Mouse (Mus musculus) cerebellum, adult 11 months (tissue): ENCODE data around the gene Tmem138.
A peak's percentile ranks its signal among the peaks of the same experiment; 100 is the strongest.

ENCODE experiments used
- DNase-seq: peaks from one replicate; pipeline ENCODE4 v3.0.0; 2022

Gene Tmem138

DNA sequence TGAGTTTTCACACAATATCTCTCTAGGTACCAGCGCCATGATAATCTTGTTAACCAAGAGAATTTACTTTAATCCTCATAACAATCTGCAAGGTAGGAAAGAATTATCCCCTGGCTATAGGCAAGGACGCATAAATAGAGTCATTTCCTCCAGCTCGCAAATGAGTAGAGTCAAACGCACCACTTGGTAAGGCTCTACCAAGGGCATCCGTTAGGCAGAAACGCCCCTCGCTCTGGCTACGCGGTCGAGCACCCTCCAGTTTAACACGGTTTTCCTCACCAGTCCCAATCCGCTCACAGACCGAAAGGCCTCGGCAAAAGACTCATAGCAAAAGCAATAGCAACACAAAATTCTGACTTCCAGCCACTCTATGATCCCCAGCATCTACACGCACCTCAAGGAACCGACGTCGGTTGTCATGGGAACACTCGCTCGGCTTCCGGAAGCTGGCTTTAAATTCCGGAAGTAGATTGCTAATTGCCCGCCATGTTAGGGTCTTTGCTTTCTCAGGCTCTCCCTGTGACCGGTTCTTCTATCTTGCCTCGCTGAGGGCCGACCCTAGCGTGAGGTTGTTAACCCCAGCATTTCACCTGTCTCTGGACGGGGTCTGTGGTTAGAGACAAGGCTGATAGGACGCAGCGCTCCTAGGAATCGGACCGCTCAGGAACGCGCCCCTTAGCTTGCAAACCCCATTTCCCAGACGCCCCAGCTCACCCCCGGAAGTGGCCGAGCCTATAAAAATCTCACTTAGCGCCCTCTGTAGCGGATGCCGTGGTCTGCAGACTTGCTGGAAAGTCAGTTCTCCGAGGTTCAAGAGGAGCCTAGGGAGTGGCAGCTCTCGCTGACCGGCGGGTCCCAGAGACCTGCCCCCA, at the start of gene Tmem138, which contains the start of gene Cyb561a3:
Gene Tmem138 (minus strand): TSS at position 673 of the 872 bp plus-strand sequence.
Gene Cyb561a3 (plus strand): TSS at position 483 of the 872 bp plus-strand sequence.
- peak; percentile 88 for DNase-seq

GRCm38 (mm10) chr19:10608573-10609240, 31.5 kb upstream of the Tmem138 start:
- DNase-seq: no peak

DNA sequence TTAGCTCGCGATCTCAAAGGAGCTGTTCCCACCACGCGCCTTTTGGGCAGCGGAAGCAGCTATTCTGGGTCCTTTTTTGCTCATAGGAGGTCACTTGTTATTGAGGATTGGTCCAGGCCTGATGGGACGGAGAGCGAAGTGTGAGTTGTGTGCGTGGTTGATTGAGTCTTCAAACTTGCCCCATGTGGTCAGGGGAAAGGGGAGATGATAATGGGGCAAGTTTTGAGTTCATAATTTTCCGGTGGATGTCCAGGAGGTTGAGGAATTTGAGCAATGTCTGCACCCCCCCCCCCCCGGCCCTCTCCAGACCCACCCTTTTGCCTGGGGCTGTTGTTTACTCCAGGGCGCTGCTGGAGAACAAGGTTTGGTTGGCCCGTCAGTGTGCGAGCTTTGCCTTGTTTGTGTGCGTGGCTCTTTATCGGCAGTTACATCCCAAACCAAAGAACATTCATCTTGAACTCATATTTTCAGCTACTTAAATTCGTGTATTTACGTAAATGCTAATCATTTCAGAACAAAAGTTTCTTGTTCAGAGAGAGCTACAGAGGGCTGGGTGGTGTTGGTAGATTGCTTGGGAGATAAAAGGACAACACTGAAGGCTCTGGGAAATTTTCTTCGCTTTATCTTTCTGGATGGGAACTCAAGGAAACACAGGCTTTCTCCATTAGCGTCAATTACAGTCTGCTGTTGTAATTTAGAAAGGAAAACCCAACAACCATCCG, 28.9 kb upstream of the Tmem138 start:
- DNase-seq: no peak

GRCm38 (mm10) chr19:10605293-10605900, 28.2 kb upstream of the Tmem138 start, which contains the start of the genes Ddb1 and Tkfc:
Ddb1 (plus strand) TSS chr19:10605327.
Tkfc (minus strand) TSS chr19:10605654.
- DNase-seq: peak; percentile 99

DNA sequence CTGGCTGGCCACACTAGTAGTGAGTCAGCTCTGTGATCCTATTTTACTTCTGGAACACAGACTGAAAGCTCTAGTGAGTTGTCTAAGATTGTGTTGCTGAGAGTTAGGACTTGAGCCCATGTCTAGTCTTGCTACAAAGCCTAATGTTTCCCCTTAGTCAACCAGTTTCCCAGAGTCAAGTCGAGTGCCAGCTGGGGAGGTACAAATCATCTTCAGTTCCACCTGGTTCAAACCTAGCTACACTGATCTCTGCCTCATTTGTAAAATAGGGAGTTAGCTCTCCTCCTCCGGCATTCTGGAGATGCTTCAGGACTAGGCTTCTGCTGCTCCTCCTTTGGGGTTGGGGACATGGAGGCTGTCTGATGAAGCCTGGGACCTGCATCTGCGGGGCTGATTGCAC, 27.4 kb upstream of the Tmem138 start:
- DNase-seq: peak; percentile 7

DNA sequence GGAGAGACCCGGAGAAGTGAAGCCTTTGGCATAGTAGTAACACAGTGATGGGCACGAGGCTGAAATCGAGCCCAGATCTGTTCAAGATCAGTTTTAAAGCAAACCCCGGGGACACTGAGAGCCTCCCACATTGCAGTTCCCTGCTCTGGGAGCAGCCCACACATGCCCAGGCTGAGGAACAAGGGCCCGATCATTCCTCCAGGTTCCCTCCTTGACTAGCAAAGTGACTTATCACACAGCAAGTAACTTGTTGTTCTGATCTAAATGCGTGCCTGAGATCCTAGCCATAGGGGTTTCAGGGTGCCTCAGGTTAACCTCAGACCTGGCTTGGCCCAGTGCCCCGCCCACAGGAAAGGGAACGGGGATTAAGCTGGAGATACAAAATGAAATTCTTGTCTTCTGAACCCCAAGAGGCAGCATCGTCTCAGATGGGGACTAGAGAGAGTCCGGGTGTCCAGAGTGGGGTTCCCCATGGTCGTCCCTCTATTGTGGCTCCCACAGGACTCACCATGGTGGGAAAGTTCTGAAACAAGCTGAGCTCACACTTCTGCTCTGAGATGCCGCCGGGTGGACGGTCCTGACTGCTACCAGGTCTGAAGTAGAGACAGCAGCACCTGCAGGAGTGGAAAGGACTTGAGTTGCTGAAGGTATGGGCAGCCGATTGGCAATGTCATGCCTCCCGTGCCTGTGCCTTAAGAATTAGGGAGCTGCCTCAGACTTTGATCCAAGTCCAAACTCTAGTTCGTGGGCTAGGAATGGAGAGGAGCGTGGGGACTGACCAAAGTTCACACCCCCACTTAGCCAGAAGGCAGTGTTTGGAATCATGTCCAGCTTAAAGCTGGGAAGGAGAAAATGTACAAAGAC, 26.7 kb upstream of the Tmem138 start:
- peak; percentile 35 for DNase-seq

DNA sequence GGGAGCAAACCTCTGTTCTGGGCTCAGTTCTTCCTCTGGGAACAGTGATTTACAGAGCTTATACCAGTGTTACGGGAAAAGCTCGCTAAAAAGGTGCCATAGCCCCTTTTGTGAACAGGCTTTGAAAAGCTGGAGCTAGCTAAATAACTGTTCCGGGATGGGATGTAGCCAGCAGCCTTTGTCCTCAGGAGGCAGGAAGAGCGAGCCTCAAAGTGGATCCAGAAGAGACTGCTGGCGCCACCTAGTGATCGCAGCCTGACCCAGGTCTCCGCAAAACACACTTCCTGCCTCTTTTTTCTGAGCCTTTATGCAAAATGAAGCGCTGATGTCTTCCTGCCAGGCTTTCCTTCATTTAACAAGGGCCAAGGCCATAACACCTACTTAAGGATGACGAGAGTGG, 25.6 kb upstream of the Tmem138 start:
- peak; percentile 85 for DNase-seq

DNA sequence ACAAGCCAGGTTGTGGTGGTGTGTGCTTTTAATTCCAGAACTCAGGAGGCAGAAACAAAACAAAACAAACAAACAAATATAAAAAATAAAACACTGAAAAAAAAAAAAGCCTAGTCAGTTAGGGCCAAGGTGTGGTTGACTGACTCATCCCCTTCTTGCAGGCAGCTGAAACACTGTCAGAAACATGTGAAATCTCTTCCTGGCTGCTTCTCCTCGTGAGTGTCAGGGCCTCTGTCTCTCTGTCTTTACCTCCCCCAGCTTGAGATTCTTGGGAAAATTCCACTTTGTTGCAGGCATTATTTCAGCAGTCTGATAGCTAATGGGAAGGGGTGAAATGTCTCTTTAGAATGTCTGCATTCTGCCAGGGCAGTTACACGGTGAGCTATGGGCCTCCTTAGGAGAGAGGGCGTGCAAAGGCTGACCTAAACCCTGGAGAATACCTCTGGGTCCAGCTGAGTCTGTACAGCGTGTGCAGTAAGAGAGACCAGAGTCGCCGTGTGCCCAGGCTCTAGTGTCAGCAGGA, 25.1 kb upstream of the Tmem138 start:
- DNase-seq: no peak

- DNase-seq: no peak
These were observed 22.5 kb upstream of the Tmem138 start for GRCm38 (mm10) chr19:10599648-10600047.

GRCm38 (mm10) chr19:10598188-10598587, 21.0 kb upstream of the Tmem138 start:
- DNase-seq: no peak

GRCm38 (mm10) chr19:10591659-10592377, 14.7 kb upstream of the Tmem138 start:
- no peak for DNase-seq

- DNase-seq: no peak
These were observed 13.1 kb upstream of the Tmem138 start for GRCm38 (mm10) chr19:10590301-10590700.

DNA sequence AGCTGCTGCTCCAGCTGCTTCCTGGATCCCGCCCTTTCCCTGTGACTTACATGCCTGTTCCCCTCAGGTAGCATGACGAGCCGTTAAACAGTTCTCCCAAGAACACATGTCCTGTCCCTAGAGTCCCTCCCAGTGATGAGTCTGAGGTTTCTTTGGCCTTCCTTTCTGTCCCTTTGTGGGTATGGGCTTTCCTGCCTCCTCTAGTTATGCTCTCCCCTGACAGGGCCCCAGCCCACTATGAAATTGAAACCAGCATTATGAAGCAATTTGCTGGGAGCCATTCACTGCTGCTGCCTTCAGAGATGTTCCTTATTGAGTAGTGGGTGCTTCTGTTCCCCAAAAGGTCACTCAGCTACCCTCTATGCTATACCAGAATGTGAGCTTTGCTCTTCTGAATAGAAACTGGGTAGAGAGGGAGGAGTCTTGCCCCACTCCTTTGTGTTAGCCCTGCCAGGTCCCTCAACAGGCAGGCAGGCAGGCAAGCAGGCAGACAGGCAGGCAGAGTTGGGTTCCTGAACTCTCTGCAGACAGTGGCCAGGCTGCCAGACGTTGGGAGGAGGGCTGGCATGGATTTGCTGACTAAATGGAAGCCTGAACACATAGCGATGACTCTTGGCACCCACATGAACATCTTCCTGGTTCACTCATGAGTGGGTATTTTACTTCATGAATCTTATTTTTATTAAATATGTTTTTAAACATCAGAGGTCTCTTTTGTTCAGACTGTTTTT, 12.1 kb upstream of the Tmem138 start:
- no peak for DNase-seq

DNA sequence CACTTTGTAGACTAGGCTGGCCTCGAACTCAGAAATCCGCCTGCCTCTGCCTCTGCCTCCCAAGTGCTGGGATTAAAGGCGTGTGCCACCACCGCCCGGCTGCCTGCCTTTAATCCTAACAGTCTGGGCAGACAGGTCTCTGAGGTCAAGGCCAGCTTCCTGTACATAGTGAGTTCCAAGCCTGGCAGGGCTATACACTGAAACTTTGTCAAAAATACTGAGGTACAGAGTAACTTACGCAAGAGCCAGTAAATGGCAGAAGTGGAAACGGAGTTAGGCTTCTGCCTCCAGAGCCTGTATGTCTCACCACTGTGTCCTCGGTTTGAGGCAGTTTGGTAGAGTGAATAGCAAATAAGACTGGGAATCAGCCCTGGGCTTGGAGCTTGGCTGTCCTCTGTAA, 10.1 kb upstream of the Tmem138 start:
- no peak for DNase-seq

DNA sequence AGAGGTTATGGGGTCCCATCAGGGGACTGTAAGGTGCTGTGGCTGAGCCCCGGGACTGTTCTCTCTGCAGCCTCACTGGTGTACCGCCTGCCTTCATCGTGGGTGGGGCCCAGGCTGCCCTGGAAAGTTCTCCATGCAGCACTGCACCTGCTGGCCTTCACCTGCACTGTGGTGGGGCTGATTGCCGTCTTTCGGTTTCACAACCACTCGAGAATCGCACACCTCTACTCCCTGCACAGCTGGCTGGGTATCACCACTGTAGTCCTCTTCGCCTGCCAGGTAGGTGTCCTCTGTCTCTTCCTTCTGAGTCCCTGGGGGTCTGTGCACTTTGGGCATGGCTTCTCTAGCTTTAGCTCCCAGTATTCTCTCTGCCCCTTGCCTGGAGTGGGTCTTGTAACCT, 8.0 kb upstream of the Tmem138 start:
- DNase-seq: no peak

GRCm38 (mm10) chr19:10583550-10584146, 6.5 kb upstream of the Tmem138 start:
- DNase-seq: no peak

DNA sequence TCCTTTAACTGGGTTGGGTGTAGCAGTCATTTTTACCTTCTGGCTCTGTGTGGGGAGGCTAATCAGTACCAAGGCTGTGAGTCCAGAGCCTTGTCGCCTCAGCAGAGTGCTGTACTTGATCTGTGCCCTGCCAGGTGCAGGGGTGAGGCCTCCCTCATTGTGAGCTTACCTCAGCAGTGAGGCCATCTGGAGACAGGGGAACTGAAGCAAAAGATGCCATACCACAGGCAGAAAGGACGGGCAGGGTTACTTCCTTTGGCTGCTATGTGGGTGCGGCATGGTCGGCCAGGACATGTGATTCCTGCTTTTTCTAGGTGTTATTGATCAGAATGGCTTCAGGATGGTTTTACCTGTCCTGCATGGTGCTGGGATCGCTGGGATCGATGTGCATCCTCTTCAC, 4.8 kb upstream of the Tmem138 start:
- DNase-seq: no peak

DNA sequence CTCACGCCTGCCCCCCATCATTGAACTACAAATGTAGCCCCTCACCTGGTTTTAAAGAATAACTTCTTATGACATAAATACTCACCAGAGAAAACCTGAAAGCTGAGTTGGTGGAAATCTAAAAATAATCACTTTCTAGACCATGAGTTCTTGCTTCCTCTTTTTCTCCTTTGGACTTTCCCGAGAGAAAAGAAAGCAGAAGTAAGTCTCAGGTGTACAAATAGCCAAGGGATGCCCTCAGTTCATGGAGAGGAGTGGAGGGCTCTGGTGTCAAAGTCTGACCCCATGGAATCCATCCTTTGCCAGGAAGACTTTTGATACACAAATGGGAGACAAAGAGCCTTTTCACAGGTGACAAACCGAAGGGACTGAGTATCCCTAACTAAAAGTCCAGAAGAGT, 3.6 kb upstream of the Tmem138 start:
- DNase-seq: no peak

DNA sequence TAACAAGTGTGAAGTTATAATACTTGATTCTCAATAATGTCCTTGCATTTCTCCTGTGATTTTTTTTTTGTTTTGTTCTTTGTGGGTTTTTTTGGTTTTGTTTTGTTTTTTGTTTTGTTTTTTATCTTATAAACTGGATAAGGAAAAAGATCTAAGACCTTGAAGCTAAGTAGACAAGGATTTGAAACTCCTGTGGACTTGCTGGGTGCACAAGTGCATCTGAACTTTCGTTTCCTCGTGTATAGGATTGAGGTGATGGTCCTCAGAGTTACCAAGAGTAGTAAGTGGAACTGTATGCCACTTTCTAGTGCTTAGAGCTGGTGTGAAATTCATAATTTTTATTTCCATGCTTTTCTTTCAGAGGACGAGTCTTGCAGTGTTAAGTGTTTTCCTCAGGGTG, 2.9 kb upstream of the Tmem138 start:
- DNase-seq: no peak

DNA sequence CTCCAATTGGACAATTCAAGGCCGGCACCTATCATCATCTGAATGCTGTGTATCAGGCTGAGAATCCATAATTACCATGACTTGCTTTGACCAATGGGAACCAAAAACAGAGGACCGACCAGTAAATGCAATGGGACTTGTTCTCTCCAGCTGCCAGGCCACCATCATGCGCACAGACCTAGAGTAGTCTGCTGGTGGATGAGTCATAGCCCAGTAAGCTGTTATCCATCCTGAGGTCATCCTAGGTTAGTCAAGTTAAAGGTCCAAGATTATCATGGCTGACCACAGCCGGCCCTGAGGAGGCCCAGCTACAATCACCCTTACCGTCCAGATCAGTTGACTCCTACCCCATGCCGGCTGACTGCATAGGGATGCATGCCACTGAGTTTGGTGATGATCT, 7.5 kb downstream of the Tmem138 start:
- DNase-seq: no peak
